Mouse (Mus musculus) heart, embryonic 11.5 days (tissue): Measurements from ENCODE around the gene Sirt4. TPM values are rescaled to one million over a fixed set of nuclear protein-coding genes. Genes with fewer than 3 reads are reported as not detected.

ENCODE experiments used
- ATAC-seq: fragments of 200-750 bp; cut with Nextera tagmentation; replicated peaks from 2 replicates; pipeline ENCODE4 v1.8.0; 2017; ENCODE audit warnings: moderate library complexity; ENCODE audit not compliant: insufficient number of reproducible peaks, low FRiP score, low TSS enrichment
- H3K27ac ChIP-seq: fragments of 300-500 bp; sonication (generic); 2 replicates; pipeline ENCODE4 v1.5.1; 2014; ENCODE audit warnings: mild to moderate bottlenecking, low read depth, low read length
- H3K27me3 ChIP-seq: fragments of 300-500 bp; sonication (generic); 2 replicates; pipeline ENCODE4 v1.6.1; 2014; ENCODE audit warnings: mild to moderate bottlenecking, low read length, mixed read lengths; ENCODE audit not compliant: control insufficient read depth, insufficient read depth
- H3K36me3 ChIP-seq: fragments of 300-500 bp; sonication (generic); 2 replicates; pipeline ENCODE4 v1.6.1; 2014; ENCODE audit warnings: mild to moderate bottlenecking, low read length, moderate library complexity, mixed read lengths; ENCODE audit not compliant: control insufficient read depth, insufficient read depth
- H3K4me1 ChIP-seq: fragments of 300-500 bp; sonication (generic); 2 replicates; pipeline ENCODE4 v1.6.1; 2014; ENCODE audit warnings: low read length; ENCODE audit not compliant: control insufficient read depth, insufficient read depth
- H3K4me2 ChIP-seq: fragments of 300-500 bp; sonication (generic); 2 replicates; pipeline ENCODE4 v1.6.1; 2014; ENCODE audit warnings: mild to moderate bottlenecking, moderate library complexity
- H3K4me3 ChIP-seq: fragments of 300-500 bp; sonication (generic); 2 replicates; pipeline ENCODE4 v1.5.1; 2014; ENCODE audit warnings: low read depth, low read length
- H3K9ac ChIP-seq: fragments of 300-500 bp; sonication (generic); 2 replicates; pipeline ENCODE4 v1.6.1; 2014; ENCODE audit warnings: mild to moderate bottlenecking, low read depth, low read length, moderate library complexity
- H3K9me3 ChIP-seq: fragments of 300-500 bp; sonication (generic); replicated peaks from 2 replicates; pipeline ENCODE4 v1.6.1; 2016; ENCODE audit warnings: low read length; ENCODE audit not compliant: control insufficient read depth
- WGBS: fragments of 180-500 bp; shearing (Covaris S2); extraction: QIAGEN DNeasy Blood & Tissue Kit; methylation state at CpG from one replicate; pipeline ENCODE4 v1.1.7; 2014; ENCODE audit not compliant: insufficient replicate concordance; 5-methylcytosine and 5-hydroxymethylcytosine counted together
- polyA plus RNA-seq: library from polyadenylated mRNA; unstranded; fragments of >200 nt; fragmentation: Nextera tagmentation; extraction: Ambion mirVana; gene quantifications from 2 replicates; pipeline ENCODE4 v1.2.1, GENCODE M21; 2014

The Sirt4 gene
- polyA plus RNA-seq, 1 experiment from 2014 or later: 15.8 TPM

GRCm38 (mm10) chr5:115432395-115432794 is 52.1 kb downstream of the Sirt4 start:
- peaks cover 25% of the 10 kb centered on the region for H3K4me1 ChIP-seq
- H3K4me3 ChIP-seq: no peak overlapping the region

GRCm38 (mm10) chr5:115431898-115432259 is 52.6 kb downstream of the Sirt4 start:
- H3K9ac ChIP-seq: 0 out of 2 replicates have a peak overlapping the region, but pooled peaks have one; percentile 1
- no peak for ATAC-seq
- H3K27me3 ChIP-seq: peaks cover 25% of the 10 kb centered on the region
- no peak overlapping the region for H3K27ac ChIP-seq
- no peaks in the 10 kb centered on the region for H3K9me3 ChIP-seq
- H3K36me3 ChIP-seq: no peaks in the 10 kb centered on the region
- no peak overlapping the region for H3K4me3 ChIP-seq
- 12% methylated on average over 7 of the region's 7 CpGs for WGBS
- H3K4me1 ChIP-seq: peaks cover 25% of the 10 kb centered on the region
- H3K4me2 ChIP-seq: peak overlapping the region; percentile 96

More at GRCm38 (mm10) chr5:115432395-115432794, 52.1 kb downstream of the Sirt4 start:
- WGBS: 77% methylated on average over 11 of the region's 11 CpGs
- ATAC-seq: no peak
- no peak overlapping the region for H3K27ac ChIP-seq
- H3K9me3 ChIP-seq: no peaks in the 10 kb centered on the region
- H3K36me3 ChIP-seq: no peaks in the 10 kb centered on the region
- H3K27me3 ChIP-seq: peaks cover 24% of the 10 kb centered on the region
- H3K9ac ChIP-seq: no peak overlapping the region
- no peak overlapping the region for H3K4me2 ChIP-seq

GRCm38 (mm10) chr5:115431061-115431897 is 53.2 kb downstream of the Sirt4 start:
- WGBS: 12% methylated on average over 14 of the region's 14 CpGs
- Histone ChIP-seq H3K9me3 (no peaks in the 10 kb centered on the region), H3K36me3 (no peaks in the 10 kb centered on the region), H3K4me1 (peaks cover 24% of the 10 kb centered on the region), H3K4me2 (peak overlapping the region; percentile 96), H3K9ac (no peak overlapping the region), H3K4me3 (peak overlapping the region; percentile 86), H3K27me3 (peaks cover 25% of the 10 kb centered on the region), H3K27ac (no peak overlapping the region)
- no peak for ATAC-seq

GRCm38 (mm10) chr5:115430187-115430960 is 54.2 kb downstream of the Sirt4 start:
- no peak for ATAC-seq
- peak overlapping the region; percentile 46 for H3K27ac ChIP-seq
- H3K9ac ChIP-seq: peak overlapping the region; percentile 82
- 1% methylated on average over 44 of the region's 73 CpGs for WGBS
- H3K9me3 ChIP-seq: no peaks in the 10 kb centered on the region
- H3K4me3 ChIP-seq: peak overlapping the region; percentile 86
- H3K36me3 ChIP-seq: no peaks in the 10 kb centered on the region
- H3K27me3 ChIP-seq: peaks cover 25% of the 10 kb centered on the region
- H3K4me2 ChIP-seq: peak overlapping the region; percentile 96
- H3K4me1 ChIP-seq: peaks cover 19% of the 10 kb centered on the region; the same call in 1 of the 2 replicates

- H3K27me3 ChIP-seq: peaks cover 27% of the 10 kb centered on the region
- H3K9ac ChIP-seq: peak within 1 kb of the TSS; percentile 82
- WGBS: under 1% methylated on average over 70 of the region's 117 CpGs
- no peaks in the 10 kb centered on the region for H3K36me3 ChIP-seq
- no peaks in the 10 kb centered on the region for H3K9me3 ChIP-seq
- H3K4me2 ChIP-seq: peak within 1 kb of the TSS; percentile 96
- peak within 1 kb of the TSS; percentile 86 for H3K4me3 ChIP-seq
- peak within 1 kb of the TSS; percentile 46 for H3K27ac ChIP-seq
- peak; percentile 64 for ATAC-seq
- H3K4me1 ChIP-seq: peaks cover 19% of the 10 kb centered on the region; the same call in 1 of the 2 replicates
Measured at GRCm38 (mm10) chr5:115429359-115430186, 55.0 kb downstream of the Sirt4 start, which contains the start of gene Msi1. TSS of gene Msi1 (plus strand) at chr5:115429599.

- 2% methylated on average over 20 of the region's 20 CpGs for WGBS
- Histone ChIP-seq H3K4me1 (peaks cover 19% of the 10 kb centered on the region; the same call in 1 of the 2 replicates), H3K9me3 (no peaks in the 10 kb centered on the region), H3K9ac (peak overlapping the region; percentile 82), H3K4me2 (peak overlapping the region; percentile 96), H3K27ac (no peak overlapping the region), H3K27me3 (peaks cover 27% of the 10 kb centered on the region), H3K36me3 (no peaks in the 10 kb centered on the region), H3K4me3 (peak overlapping the region; percentile 86)
- no peak for ATAC-seq
Measured at GRCm38 (mm10) chr5:115428831-115429358, 55.6 kb downstream of the Sirt4 start.
